Mouse (Mus musculus) liver, adult 2 months (tissue): ENCODE results near the gene Galnt16. TPM values are rescaled to one million over a fixed set of nuclear protein-coding genes. Genes with fewer than 3 reads are reported as not detected.

Source experiments
- DNase-seq: peaks from one replicate; pipeline ENCODE4 v3.0.0-alpha.2; 2011; ENCODE audit warnings: low read depth, low spot score; ENCODE audit errors: extremely low read depth
- H3K27ac ChIP-seq: fragments of 200-500 bp; replicated peaks from 2 replicates; pipeline ENCODE4 v1.5.1; 2012; ENCODE audit warnings: low read depth, mild to moderate bottlenecking, control low read depth, inconsistent platforms, low read length; ENCODE audit not compliant: insufficient read depth
- H3K27me3 ChIP-seq: fragments of 200-500 bp; 2 replicates; pipeline ENCODE4 v1.6.1; 2012; ENCODE audit warnings: mild to moderate bottlenecking, moderate library complexity, low read length, inconsistent platforms; ENCODE audit not compliant: control insufficient read depth, insufficient read depth
- H3K36me3 ChIP-seq: fragments of 200-500 bp; 2 replicates; pipeline ENCODE4 v1.6.1; 2012; ENCODE audit warnings: low read length, inconsistent platforms; ENCODE audit not compliant: control insufficient read depth, insufficient read depth
- H3K4me1 ChIP-seq: fragments of 200-500 bp; 2 replicates; pipeline ENCODE4 v1.6.1; 2011; ENCODE audit warnings: low read length; ENCODE audit not compliant: control insufficient read depth, insufficient read depth
- H3K4me3 ChIP-seq: fragments of 200-500 bp; 2 replicates; pipeline ENCODE4 v1.5.1; 2011; ENCODE audit warnings: low read depth, mild to moderate bottlenecking, control low read depth, low read length, moderate library complexity; ENCODE audit not compliant: insufficient read depth
- H3K79me2 ChIP-seq: fragments of 200-500 bp; 2 replicates; pipeline ENCODE4 v1.6.1; 2012; ENCODE audit warnings: inconsistent platforms, mild to moderate bottlenecking, low read length, moderate library complexity; ENCODE audit not compliant: control insufficient read depth, insufficient read depth
- H3K9ac ChIP-seq: fragments of 200-500 bp; 2 replicates; pipeline ENCODE4 v1.6.1; 2012; ENCODE audit warnings: low read depth, mild to moderate bottlenecking, control low read depth, inconsistent platforms, low read length
- CTCF ChIP-seq: fragments of 200-500 bp; IDR thresholded peaks from 2 replicates; pipeline ENCODE4 v1.5.1; 2011; ENCODE audit warnings: low read depth, low read length, control low read depth
- POLR2A ChIP-seq: fragments of 200-500 bp; IDR thresholded peaks from 2 replicates; pipeline ENCODE4 v1.6.1; 2011; ENCODE audit warnings: low read length, control low read depth; ENCODE audit not compliant: insufficient read depth; ENCODE audit errors: extremely low read depth
- WGBS: fragments of 180-500 bp; shearing (Covaris S2); methylation state at CpG from one replicate; pipeline ENCODE4 v1.1.7; 2018; 5-methylcytosine and 5-hydroxymethylcytosine counted together
- polyA plus RNA-seq: library from polyadenylated mRNA; depleted of rRNA; stranded (reverse); fragments of >200 nt; gene quantifications from 2 replicates; pipeline ENCODE4 v1.2.3, GENCODE M21; 2012
- total RNA-seq: library from RNA; depleted of rRNA; stranded (reverse); fragments of >200 nt; gene quantifications from 2 replicates; pipeline ENCODE4 v1.2.3, GENCODE M21; 2014

The Galnt16 gene
- total and polyA plus RNA-seq, 2 experiments: 0.02 TPM; not detected in 1

DNA sequence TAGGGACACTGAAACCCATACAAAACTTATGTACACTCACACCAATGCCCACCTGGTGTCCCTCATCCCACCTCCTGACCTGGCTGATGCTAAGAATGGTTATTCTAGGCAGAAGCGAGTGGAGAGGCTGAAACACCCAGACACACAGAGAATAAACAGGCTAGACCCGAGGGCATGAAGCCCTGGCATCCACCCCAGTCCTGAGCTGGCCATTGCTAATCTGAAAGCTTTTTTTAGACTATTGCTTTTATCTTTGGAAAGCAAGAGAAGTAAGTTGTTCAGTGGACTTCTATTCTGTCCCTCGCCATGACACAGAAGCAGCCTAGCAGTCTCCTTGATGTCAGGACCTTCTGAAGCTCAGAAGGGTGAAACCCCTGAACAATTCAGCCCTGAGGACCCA, 91.9 kb downstream of the Galnt16 start:
- H3K9ac ChIP-seq: no peak overlapping the region
- no peaks in the 10 kb centered on the region for H3K36me3 ChIP-seq
- no peaks in the 10 kb centered on the region for H3K4me1 ChIP-seq
- TF ChIP-seq CTCF: no peak
- TF ChIP-seq POLR2A: no peak
- 47% methylated on average over 3 of the region's 3 CpGs for WGBS
- no peak overlapping the region for H3K27ac ChIP-seq
- no peak for DNase-seq
- no peaks in the 10 kb centered on the region for H3K27me3 ChIP-seq
- H3K79me2 ChIP-seq: no peaks in the 10 kb centered on the region
- no peak overlapping the region for H3K4me3 ChIP-seq

- Histone ChIP-seq H3K36me3 (no peaks in the 10 kb centered on the region), H3K27ac (no peak overlapping the region), H3K4me1 (no peaks in the 10 kb centered on the region), H3K4me3 (no peak overlapping the region), H3K79me2 (no peaks in the 10 kb centered on the region), H3K9ac (no peak overlapping the region), H3K27me3 (no peaks in the 10 kb centered on the region)
- DNase-seq: no peak
- TF ChIP-seq POLR2A: no peak
- no peak for TF ChIP-seq CTCF
- WGBS: 72% methylated on average over 9 of the region's 9 CpGs
Observed at GRCm38 (mm10) chr12:80612113-80612791, 94.2 kb downstream of the Galnt16 start.

- H3K27me3 ChIP-seq: no peaks in the 10 kb centered on the region
- no peak overlapping the region for H3K27ac ChIP-seq
- WGBS: 48% methylated on average over 7 of the region's 7 CpGs
- TF ChIP-seq POLR2A (no peak), CTCF (no peak)
- H3K79me2 ChIP-seq: no peaks in the 10 kb centered on the region
- no peak for DNase-seq
- no peak overlapping the region for H3K4me3 ChIP-seq
- H3K36me3 ChIP-seq: no peaks in the 10 kb centered on the region
- H3K9ac ChIP-seq: no peak overlapping the region
- no peaks in the 10 kb centered on the region for H3K4me1 ChIP-seq
Observed at GRCm38 (mm10) chr12:80615371-80616257, 97.5 kb downstream of the Galnt16 start.

GRCm38 (mm10) chr12:80620501-80620900, 102.4 kb downstream of the Galnt16 start:
- no peak for TF ChIP-seq POLR2A
- no peak for TF ChIP-seq CTCF
- Histone ChIP-seq H3K9ac (no peak overlapping the region), H3K36me3 (no peaks in the 10 kb centered on the region), H3K27ac (no peak overlapping the region), H3K4me1 (no peaks in the 10 kb centered on the region), H3K27me3 (no peaks in the 10 kb centered on the region), H3K79me2 (no peaks in the 10 kb centered on the region), H3K4me3 (no peak overlapping the region)
- 79% methylated on average over 5 of the region's 5 CpGs for WGBS
- DNase-seq: no peak

DNA sequence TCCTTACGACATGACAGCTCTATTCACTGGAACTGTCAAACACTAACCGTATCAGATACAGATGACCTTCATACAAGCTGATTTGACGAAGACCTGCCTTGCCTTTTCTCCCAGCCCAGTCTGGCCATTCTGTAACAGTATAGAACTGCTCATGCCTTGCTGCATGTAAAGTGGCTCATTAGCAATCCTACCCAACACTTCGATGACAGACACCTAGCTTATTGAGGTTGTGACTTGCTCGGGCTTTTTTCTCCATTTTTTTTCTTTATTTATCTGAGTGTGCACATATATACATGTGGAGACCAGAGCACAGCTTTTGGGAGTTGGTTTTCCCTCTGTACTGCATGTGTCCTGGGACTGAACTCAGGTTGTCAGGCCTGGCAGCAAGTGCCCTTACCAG, 113.7 kb downstream of the Galnt16 start:
- Histone ChIP-seq H3K27me3 (no peaks in the 10 kb centered on the region), H3K4me1 (no peaks in the 10 kb centered on the region), H3K36me3 (peaks cover 30% of the 10 kb centered on the region), H3K4me3 (no peak overlapping the region), H3K27ac (no peak overlapping the region), H3K9ac (no peak overlapping the region), H3K79me2 (no peaks in the 10 kb centered on the region)
- DNase-seq: no peak
- TF ChIP-seq CTCF: no peak
- no peak for TF ChIP-seq POLR2A
- WGBS: 92% methylated on average over 5 of the region's 5 CpGs
